Mouse (Mus musculus) bone marrow macrophage, adult 2 months (primary cell): ENCODE results near the gene Rhebl1.

ENCODE experiments used
- CTCF ChIP-seq: IDR thresholded peaks from 2 replicates; pipeline ENCODE4 v1.5.1; 2012; ENCODE audit warnings: low read depth, mild to moderate bottlenecking, low read length, moderate library complexity
- POLR2A ChIP-seq: IDR thresholded peaks from 2 replicates; pipeline ENCODE4 v1.6.1; 2012; ENCODE audit warnings: mild to moderate bottlenecking, low read depth, low read length, borderline replicate concordance

DNA sequence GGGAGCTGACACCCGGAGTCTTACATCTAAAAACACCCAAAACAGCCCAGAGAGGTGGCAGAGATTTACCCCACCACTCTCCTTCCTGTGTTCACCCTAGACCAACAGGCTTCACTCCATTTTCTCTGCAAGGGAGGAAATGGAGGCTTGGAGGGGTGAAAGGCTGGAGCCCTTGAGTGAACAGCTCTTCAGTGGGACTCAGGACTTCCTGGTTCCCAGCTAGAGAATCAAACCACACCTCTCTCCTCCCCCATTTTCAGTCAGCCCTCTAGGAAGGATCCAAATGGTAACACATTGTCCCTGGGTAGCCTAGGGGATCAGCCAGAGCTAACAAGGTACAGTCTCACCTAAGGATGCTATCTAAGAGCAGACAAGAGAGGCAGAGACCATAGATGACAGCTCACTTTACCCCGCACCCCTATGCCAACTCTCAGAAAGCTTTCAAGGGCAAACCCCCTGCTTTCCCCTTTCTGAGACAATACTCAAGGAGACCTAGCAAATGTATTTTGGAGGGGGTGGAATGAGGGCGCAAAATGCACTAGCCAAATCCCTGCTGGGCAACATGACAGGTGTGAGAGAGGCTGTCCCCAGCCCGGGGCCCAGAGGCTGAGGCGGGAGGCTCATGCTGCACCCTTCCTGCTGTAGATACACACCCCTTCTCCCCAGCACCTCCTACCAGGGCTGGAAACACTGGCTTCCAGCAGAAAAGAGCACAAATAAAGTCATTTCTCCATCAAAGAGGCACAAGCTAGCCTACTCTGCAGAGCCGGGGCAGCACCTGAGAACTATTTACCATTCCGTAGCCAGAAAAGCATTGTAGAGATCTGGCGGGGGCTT, 24.8 kb downstream of the Rhebl1 start:
- TF ChIP-seq CTCF (no peak), POLR2A (no peak)
